8 mouse cellular contexts compared by ENCODE assay signal in the genomic region with DNA sequence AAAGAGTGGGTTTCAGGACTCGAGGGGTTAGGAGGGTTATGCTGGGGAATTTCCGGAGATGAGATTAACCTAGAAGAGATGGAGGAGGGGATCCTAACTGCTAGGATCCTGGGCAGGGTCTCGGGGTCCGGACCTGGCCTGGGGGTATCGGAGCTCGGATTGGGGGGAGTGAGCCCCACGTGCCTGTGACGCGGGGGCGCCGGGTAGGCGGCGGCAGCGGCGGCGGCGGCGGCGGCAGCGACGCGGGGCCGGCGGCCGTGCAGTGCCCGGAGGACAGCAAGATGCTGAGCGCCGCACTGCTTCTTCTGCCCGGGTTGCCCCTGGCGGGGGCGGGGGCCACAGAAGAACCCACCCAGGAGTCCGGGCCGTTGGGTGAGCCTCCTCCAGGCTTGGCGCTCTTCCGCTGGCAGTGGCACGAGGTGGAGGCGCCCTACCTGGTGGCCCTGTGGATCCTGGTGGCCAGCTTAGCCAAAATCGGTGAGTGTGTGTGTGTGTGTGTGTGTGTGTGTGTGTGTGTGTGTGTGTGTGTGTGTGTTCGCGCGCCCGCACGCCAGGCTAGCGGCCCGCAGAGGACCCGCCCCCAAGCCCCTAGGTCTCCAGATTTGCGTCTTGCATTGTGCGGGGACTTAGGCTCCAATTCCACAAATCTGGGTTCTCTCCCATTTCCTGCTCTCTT. TPM values are rescaled to one million over a fixed set of nuclear protein-coding genes. Genes with fewer than 3 reads are reported as not detected.
DNase-seq lines count a peak whose midpoint lies in the region; ATAC-seq and TF ChIP-seq lines count a peak whose summit lies in the region.

No protein-coding gene starts in this region.

- no peaks in the 10 kb centered on the region for H3K36me3 ChIP-seq in erythroblast, embryonic 14.5 days (ENCODE audit: control insufficient read depth)
- H3K36me3 ChIP-seq in testis, adult 2 months (ENCODE audit: control insufficient read depth, insufficient read depth, low read length), result no peaks in the 10 kb centered on the region; the same call in 1 of the 2 replicates
- H3K36me3 ChIP-seq in forebrain, embryonic 14.5 days (ENCODE audit: control insufficient read depth, insufficient read depth, low read length), result no peaks in the 10 kb centered on the region
- 0 out of 2 replicates have a peak, but pooled peaks cover 7% of the 10 kb centered on the region for H3K36me3 ChIP-seq in limb, embryonic 12.5 days

- no peak for DNase-seq in testis, postnatal 14 days (ENCODE audit: low spot score)
- peak; percentile 44 for DNase-seq in forebrain, embryonic 14.5 days (ENCODE audit: low spot score)
- DNase-seq in retina, postnatal 1 day, result peak; percentile 63
- no peak for DNase-seq in gastrocnemius, postnatal 10 days

- WGBS in forebrain, embryonic 14.5 days, result under 1% methylated on average over 36 of the region's 48 CpGs
- WGBS in limb, embryonic 12.5 days, result under 1% methylated on average over 30 of the region's 48 CpGs

- no peak for TF ChIP-seq CTCF in testis, adult 2 months (IDR thresholded peaks at IDR 0.05; ENCODE audit: control insufficient read depth, insufficient read depth, insufficient replicate concordance, low read depth, low read length)

- H3K27me3 ChIP-seq in erythroblast, embryonic 14.5 days (ENCODE audit: control insufficient read depth), result peaks cover 86% of the 10 kb centered on the region
- H3K27me3 ChIP-seq in testis, adult 2 months (ENCODE audit: control insufficient read depth, insufficient read depth, low read length), result no peaks in the 10 kb centered on the region
- no peaks in the 10 kb centered on the region; the same call in 1 of the 2 replicates for H3K27me3 ChIP-seq in forebrain, embryonic 14.5 days (replicated peaks; ENCODE audit: control insufficient read depth, insufficient read depth, low read length)
- no peaks in the 10 kb centered on the region; the same call in 1 of the 2 replicates for H3K27me3 ChIP-seq in limb, embryonic 12.5 days

- no peak for ATAC-seq in erythroblast, adult 5-6 weeks (replicated peaks; ENCODE audit: low FRiP score, poor library complexity, severe bottlenecking)
- ATAC-seq in forebrain, embryonic 14.5 days, result peak; percentile 40
- 0 out of 2 replicates have a peak, but pooled peaks have one; percentile 4 for ATAC-seq in limb, embryonic 12.5 days (ENCODE audit: insufficient number of reproducible peaks, insufficient read depth, low FRiP score, low TSS enrichment, low read depth)

- peak overlapping the region; percentile 91 for H3K27ac ChIP-seq in testis, adult 2 months (ENCODE audit: control insufficient read depth, insufficient read depth, low read depth, low read length)
- peak overlapping the region; percentile 68; the same call in 1 of the 2 replicates for H3K27ac ChIP-seq in forebrain, embryonic 14.5 days (ENCODE audit: low read depth, low read length)
- H3K27ac ChIP-seq in limb, embryonic 12.5 days, result peak overlapping the region; percentile 90

- peak overlapping the region; percentile 62 for H3K4me3 ChIP-seq in erythroblast, embryonic 14.5 days (replicated peaks)
- H3K4me3 ChIP-seq in testis, adult 2 months (ENCODE audit: control insufficient read depth, low read depth, low read length), result peak overlapping the region; percentile 86
- peak overlapping the region; percentile 65 for H3K4me3 ChIP-seq in forebrain, embryonic 14.5 days (ENCODE audit: low read depth, low read length)
- H3K4me3 ChIP-seq in limb, embryonic 12.5 days (replicated peaks), result peak overlapping the region; percentile 75

- peak overlapping the region; percentile 69 for H3K4me2 ChIP-seq in forebrain, embryonic 14.5 days (ENCODE audit: low read length)
- H3K4me2 ChIP-seq in limb, embryonic 12.5 days, result peak overlapping the region; percentile 94

- H3K4me1 ChIP-seq in erythroblast, embryonic 14.5 days (ENCODE audit: control insufficient read depth), result peaks cover 34% of the 10 kb centered on the region
- H3K4me1 ChIP-seq in testis, adult 2 months (ENCODE audit: control insufficient read depth, insufficient read depth, low read length), result peaks cover 27% of the 10 kb centered on the region
- H3K4me1 ChIP-seq in forebrain, embryonic 14.5 days (ENCODE audit: control insufficient read depth, insufficient read depth, low read length), result peaks cover 16% of the 10 kb centered on the region
- peaks cover 40% of the 10 kb centered on the region for H3K4me1 ChIP-seq in limb, embryonic 12.5 days (replicated peaks)

- peaks cover 10% of the 10 kb centered on the region; the same call in 1 of the 2 replicates for H3K9me3 ChIP-seq in erythroblast, embryonic 14.5 days (ENCODE audit: control insufficient read depth, low read length)
- no peaks in the 10 kb centered on the region for H3K9me3 ChIP-seq in forebrain, embryonic 14.5 days (replicated peaks; ENCODE audit: control insufficient read depth, low read length)
- H3K9me3 ChIP-seq in limb, embryonic 12.5 days, result no peaks in the 10 kb centered on the region

- H3K9ac ChIP-seq in forebrain, embryonic 14.5 days (ENCODE audit: low read length), result peak overlapping the region; percentile 82
- peak overlapping the region; percentile 83 for H3K9ac ChIP-seq in limb, embryonic 12.5 days (replicated peaks)

- no peak for TF ChIP-seq POLR2A in testis, adult 2 months (IDR thresholded peaks at IDR 0.05; ENCODE audit: control insufficient read depth, low read depth, low read length)

RNA-seq across cellular contexts. Expression of gene Slc9a5, which starts 0.6 kb away (rescaled TPM):
- 0.02 TPM in 1 of 2 replicates, not detected in the other for polyA plus RNA-seq in erythroblast, embryonic 14.5 days (2012)
- 1.7 TPM in 1 of 2 replicates, not detected in the other for total RNA-seq in erythroblast, adult 5-6 weeks (2015; ENCODE audit: low replicate concordance)
- not detected in 2 replicates for total RNA-seq in erythroblast, adult 5-6 weeks (2017; ENCODE audit: low replicate concordance)
- 33.5 and 35.4 TPM in 2 replicates for polyA plus RNA-seq in testis, adult 2 months (2012; rRNA removed)
- polyA plus RNA-seq in forebrain, embryonic 14.5 days (2014; fragmentation: Nextera tagmentation; extraction: Ambion mirVana), result 3.8 and 6.9 TPM in 2 replicates
- polyA plus RNA-seq in limb, embryonic 12.5 days (2016; fragmentation: Nextera tagmentation; extraction: Ambion mirVana), result 7.0 and 7.6 TPM in 2 replicates
- total RNA-seq in gastrocnemius, postnatal 10 days (2021), result 1 to 10 TPM; 1.4 to 2.4 TPM

RNA-seq across cellular contexts. Expression of gene Fhod1, which starts 1.5 kb away (rescaled TPM):
- polyA plus RNA-seq in erythroblast, embryonic 14.5 days (2012), result 0.19 and 0.21 TPM in 2 replicates
- 0.19 and 3.8 TPM in 2 replicates for total RNA-seq in erythroblast, adult 5-6 weeks (2015; ENCODE audit: low replicate concordance)
- 0.56 and 1.0 TPM in 2 replicates for total RNA-seq in erythroblast, adult 5-6 weeks (2017; ENCODE audit: low replicate concordance)
- polyA plus RNA-seq in testis, adult 2 months (2012; rRNA removed), result 17.9 TPM in 2 replicates
- 0.39 and 0.48 TPM in 2 replicates for polyA plus RNA-seq in forebrain, embryonic 14.5 days (2014; fragmentation: Nextera tagmentation; extraction: Ambion mirVana)
- 1.6 and 2.3 TPM in 2 replicates for polyA plus RNA-seq in limb, embryonic 12.5 days (2016; fragmentation: Nextera tagmentation; extraction: Ambion mirVana)
- total RNA-seq in gastrocnemius, postnatal 10 days (2021), result 10 to 100 TPM in 1 of 2 experiments, 1 to 10 TPM in 1; 8.9 to 14.7 TPM

RNA-seq across cellular contexts. Expression of gene Tmem208, which starts 23.1 kb away (rescaled TPM):
- 3.4 and 3.5 TPM in 2 replicates for polyA plus RNA-seq in erythroblast, embryonic 14.5 days (2012)
- total RNA-seq in erythroblast, adult 5-6 weeks (2015; ENCODE audit: low replicate concordance), result 51.2 and 56.3 TPM in 2 replicates
- total RNA-seq in erythroblast, adult 5-6 weeks (2017; ENCODE audit: low replicate concordance), result 18.5 and 26.9 TPM in 2 replicates
- 31.4 and 32.4 TPM in 2 replicates for polyA plus RNA-seq in testis, adult 2 months (2012; rRNA removed)
- 130 and 141 TPM in 2 replicates for polyA plus RNA-seq in forebrain, embryonic 14.5 days (2014; fragmentation: Nextera tagmentation; extraction: Ambion mirVana)
- 95.6 and 109 TPM in 2 replicates for polyA plus RNA-seq in limb, embryonic 12.5 days (2016; fragmentation: Nextera tagmentation; extraction: Ambion mirVana)
- 10 to 100 TPM; 23.6 to 27.1 TPM for total RNA-seq in gastrocnemius, postnatal 10 days (2021)

RNA-seq across cellular contexts. Expression of gene Lrrc29, which starts 23.2 kb away (rescaled TPM):
- polyA plus RNA-seq in erythroblast, embryonic 14.5 days (2012), result 2.5 and 3.1 TPM in 2 replicates
- 13.4 and 35.9 TPM in 2 replicates for total RNA-seq in erythroblast, adult 5-6 weeks (2015; ENCODE audit: low replicate concordance)
- total RNA-seq in erythroblast, adult 5-6 weeks (2017; ENCODE audit: low replicate concordance), result 26.2 and 28.6 TPM in 2 replicates
- 117 and 127 TPM in 2 replicates for polyA plus RNA-seq in testis, adult 2 months (2012; rRNA removed)
- polyA plus RNA-seq in forebrain, embryonic 14.5 days (2014; fragmentation: Nextera tagmentation; extraction: Ambion mirVana), result 0.67 and 0.93 TPM in 2 replicates
- polyA plus RNA-seq in limb, embryonic 12.5 days (2016; fragmentation: Nextera tagmentation; extraction: Ambion mirVana), result 1.5 TPM in 2 replicates
- total RNA-seq in gastrocnemius, postnatal 10 days (2021), result 1 to 10 TPM; 1.5 to 2.4 TPM

RNA-seq across cellular contexts. Expression of gene Plekhg4, which starts 23.8 kb away (rescaled TPM):
- polyA plus RNA-seq in erythroblast, embryonic 14.5 days (2012), result not detected in 2 replicates
- not detected in 2 replicates for total RNA-seq in erythroblast, adult 5-6 weeks (2015; ENCODE audit: low replicate concordance)
- total RNA-seq in erythroblast, adult 5-6 weeks (2017; ENCODE audit: low replicate concordance), result not detected in 2 replicates
- polyA plus RNA-seq in testis, adult 2 months (2012; rRNA removed), result 23.0 and 24.2 TPM in 2 replicates
- 1.1 and 1.2 TPM in 2 replicates for polyA plus RNA-seq in forebrain, embryonic 14.5 days (2014; fragmentation: Nextera tagmentation; extraction: Ambion mirVana)
- 0.72 and 0.80 TPM in 2 replicates for polyA plus RNA-seq in limb, embryonic 12.5 days (2016; fragmentation: Nextera tagmentation; extraction: Ambion mirVana)
- under 1 TPM; 0.07 to 0.79 TPM for total RNA-seq in gastrocnemius, postnatal 10 days (2021)

Comparison
In these comparisons a context has a peak if more than half of its experiments do, and no peak if none do; other contexts are left out.
1. DNase-seq: peak in forebrain, embryonic 14.5 days (single experiment) and retina, postnatal 1 day (single experiment); none in testis, postnatal 14 days (single experiment) and gastrocnemius, postnatal 10 days (single experiment).
2. Peak in every context shown above with its lines, with median percentiles within 50 percentile points of each other: H3K4me3 ChIP-seq and H3K27ac ChIP-seq.